Mouse (Mus musculus): ENCODE measurements around the gene Tedc1.

The Tedc1 gene

GRCm38 (mm10) chr12:113201301-113201700, 45.1 kb downstream of the Tedc1 start:
- peak; percentile 37 for DNase-seq (ENCODE audit: low spot score)

GRCm38 (mm10) chr12:113202008-113202407, 45.8 kb downstream of the Tedc1 start:
- DNase-seq (ENCODE audit: low spot score) = peak; percentile 74

- DNase-seq (ENCODE audit: low spot score) = no peak
Observed at GRCm38 (mm10) chr12:113203522-113203921, 47.3 kb downstream of the Tedc1 start.

- no peak for DNase-seq (ENCODE audit: low spot score)
Observed at GRCm38 (mm10) chr12:113205251-113205942, 49.2 kb downstream of the Tedc1 start.

- DNase-seq (ENCODE audit: low spot score) = no peak
Observed at GRCm38 (mm10) chr12:113207737-113208136, 51.5 kb downstream of the Tedc1 start.

GRCm38 (mm10) chr12:113210586-113211378, 54.6 kb downstream of the Tedc1 start:
- DNase-seq (ENCODE audit: low spot score) = no peak

GRCm38 (mm10) chr12:113211772-113212171, 55.6 kb downstream of the Tedc1 start:
- DNase-seq (ENCODE audit: low spot score) = no peak

GRCm38 (mm10) chr12:113212326-113212924, 56.2 kb downstream of the Tedc1 start:
- DNase-seq (ENCODE audit: low spot score) = no peak

GRCm38 (mm10) chr12:113213226-113213625, 57.0 kb downstream of the Tedc1 start:
- DNase-seq (ENCODE audit: low spot score) = no peak

GRCm38 (mm10) chr12:113214072-113214808, 58.0 kb downstream of the Tedc1 start:
- DNase-seq (ENCODE audit: low spot score) = no peak

- DNase-seq (ENCODE audit: low spot score) = no peak
Observed at GRCm38 (mm10) chr12:113214972-113215666, 58.9 kb downstream of the Tedc1 start.
